Mouse (Mus musculus): Measurements from ENCODE around the gene Eif2b5.

DNA sequence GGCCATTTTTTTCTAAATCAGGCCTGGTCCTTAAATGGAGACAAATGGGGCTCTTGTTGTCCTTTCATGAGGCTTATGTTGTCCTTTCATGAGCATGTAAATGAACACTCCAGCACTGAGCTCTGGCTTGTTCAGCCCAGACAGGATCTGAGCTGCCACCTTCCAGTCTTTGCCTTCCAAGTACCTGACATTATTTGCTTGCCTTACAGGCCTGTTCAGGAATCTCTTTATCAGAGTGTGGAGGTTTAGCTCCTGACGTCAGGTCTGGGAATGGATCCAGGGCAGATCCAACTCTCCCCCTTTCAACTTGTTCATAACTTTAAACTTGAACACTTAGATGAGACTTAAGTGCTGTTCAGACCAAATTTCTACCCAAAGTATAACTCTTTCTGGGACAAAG lies 21.8 kb upstream of the Eif2b5 start:
- TF ChIP-seq CTCF (IDR thresholded peaks at IDR 0.05; ENCODE audit: borderline replicate concordance, extremely low read depth, insufficient read depth, insufficient read length) = no peak
- no peak for TF ChIP-seq POLR2A (IDR thresholded peaks at IDR 0.05; ENCODE audit: borderline replicate concordance, extremely low read depth, insufficient read depth, insufficient read length, poor library complexity, severe bottlenecking)

All from brain, embryonic 14.5 days (tissue).